Mouse (Mus musculus): Measurements from ENCODE around the gene Palm. TPM values are rescaled to one million over a fixed set of nuclear protein-coding genes. Genes with fewer than 3 reads are reported as not detected.
"Not testable (repeated sequence)": the region's sequence is repeated elsewhere in the genome, so short reads cannot be mapped to it uniquely, and the experiment has no call there.

Gene Palm
- polyA plus RNA-seq, 1 experiment from 2014 or later = 66.6 TPM

- no peak for ATAC-seq (replicated peaks; ENCODE audit: insufficient number of reproducible peaks, low FRiP score, low TSS enrichment)
- Histone ChIP-seq H3K27ac (ENCODE audit: low read depth, low read length) (no peak overlapping the region), H3K4me1 (ENCODE audit: control insufficient read depth, insufficient read depth, low read length) (peaks cover 7% of the 10 kb centered on the region; the same call in 1 of the 2 replicates), H3K4me2 (no peak overlapping the region), H3K27me3 (ENCODE audit: control insufficient read depth, insufficient read depth, low read length) (no peaks in the 10 kb centered on the region), H3K9ac (ENCODE audit: low read depth, low read length) (no peak overlapping the region), H3K4me3 (ENCODE audit: low read depth, low read length) (no peak overlapping the region), H3K9me3 (replicated peaks; ENCODE audit: control insufficient read depth, low read length) (no peaks in the 10 kb centered on the region), H3K36me3 (ENCODE audit: control insufficient read depth, insufficient read depth, low read length) (peaks cover 25% of the 10 kb centered on the region)
- WGBS (ENCODE audit: insufficient replicate concordance) = 80% methylated on average over 3 of the region's 3 CpGs
Observed at GRCm38 (mm10) chr10:79755854-79756253, 37.5 kb upstream of the Palm start.

- peaks cover 33% of the 10 kb centered on the region for H3K36me3 ChIP-seq (ENCODE audit: control insufficient read depth, insufficient read depth, low read length)
- 87% methylated on average over 24 of the region's 24 CpGs for WGBS (ENCODE audit: insufficient replicate concordance)
- no peak overlapping the region for H3K27ac ChIP-seq (ENCODE audit: low read depth, low read length)
- H3K27me3 ChIP-seq (ENCODE audit: control insufficient read depth, insufficient read depth, low read length) = no peaks in the 10 kb centered on the region
- ATAC-seq (replicated peaks; ENCODE audit: insufficient number of reproducible peaks, low FRiP score, low TSS enrichment) = no peak
- H3K4me3 ChIP-seq (ENCODE audit: low read depth, low read length) = no peak overlapping the region
- H3K9ac ChIP-seq (ENCODE audit: low read depth, low read length) = no peak overlapping the region
- no peak overlapping the region for H3K4me2 ChIP-seq
- H3K9me3 ChIP-seq (replicated peaks; ENCODE audit: control insufficient read depth, low read length) = no peaks in the 10 kb centered on the region
- H3K4me1 ChIP-seq (ENCODE audit: control insufficient read depth, insufficient read depth, low read length) = peaks cover 7% of the 10 kb centered on the region; the same call in 1 of the 2 replicates
Observed at GRCm38 (mm10) chr10:79756660-79757059, 36.7 kb upstream of the Palm start.

GRCm38 (mm10) chr10:79759675-79760074 is 33.7 kb upstream of the Palm start:
- H3K36me3 ChIP-seq (ENCODE audit: control insufficient read depth, insufficient read depth, low read length) = peaks cover 40% of the 10 kb centered on the region
- H3K27ac ChIP-seq (ENCODE audit: low read depth, low read length); H3K4me3 ChIP-seq (ENCODE audit: low read depth, low read length); H3K9ac ChIP-seq (ENCODE audit: low read depth, low read length); H3K4me2 ChIP-seq; ATAC-seq (replicated peaks; ENCODE audit: insufficient number of reproducible peaks, low FRiP score, low TSS enrichment); H3K27me3 ChIP-seq (ENCODE audit: control insufficient read depth, insufficient read depth, low read length); H3K9me3 ChIP-seq (replicated peaks; ENCODE audit: control insufficient read depth, low read length): not testable (repeated sequence)
- WGBS (ENCODE audit: insufficient replicate concordance) = 88% methylated on average over 1 of the region's 1 CpGs
- H3K4me1 ChIP-seq (ENCODE audit: control insufficient read depth, insufficient read depth, low read length) = peaks cover 23% of the 10 kb centered on the region

GRCm38 (mm10) chr10:79760603-79761143 is 32.7 kb upstream of the Palm start:
- peaks cover 26% of the 10 kb centered on the region for H3K4me1 ChIP-seq (ENCODE audit: control insufficient read depth, insufficient read depth, low read length)
- H3K27me3 ChIP-seq (ENCODE audit: control insufficient read depth, insufficient read depth, low read length) = no peaks in the 10 kb centered on the region
- peaks cover 40% of the 10 kb centered on the region for H3K36me3 ChIP-seq (ENCODE audit: control insufficient read depth, insufficient read depth, low read length)
- H3K27ac ChIP-seq (ENCODE audit: low read depth, low read length) = no peak overlapping the region
- H3K9ac ChIP-seq (ENCODE audit: low read depth, low read length) = no peak overlapping the region
- ATAC-seq (replicated peaks; ENCODE audit: insufficient number of reproducible peaks, low FRiP score, low TSS enrichment) = no peak
- no peak overlapping the region for H3K4me3 ChIP-seq (ENCODE audit: low read depth, low read length)
- 89% methylated on average over 11 of the region's 11 CpGs for WGBS (ENCODE audit: insufficient replicate concordance)
- no peak overlapping the region for H3K4me2 ChIP-seq
- H3K9me3 ChIP-seq (replicated peaks; ENCODE audit: control insufficient read depth, low read length) = no peaks in the 10 kb centered on the region

GRCm38 (mm10) chr10:79762875-79763274 is 30.5 kb upstream of the Palm start:
- Histone ChIP-seq H3K4me3 (ENCODE audit: low read depth, low read length) (no peak overlapping the region), H3K4me2 (no peak overlapping the region), H3K9me3 (replicated peaks; ENCODE audit: control insufficient read depth, low read length) (no peaks in the 10 kb centered on the region), H3K4me1 (ENCODE audit: control insufficient read depth, insufficient read depth, low read length) (peaks cover 33% of the 10 kb centered on the region), H3K27ac (ENCODE audit: low read depth, low read length) (no peak overlapping the region), H3K36me3 (ENCODE audit: control insufficient read depth, insufficient read depth, low read length) (peaks cover 31% of the 10 kb centered on the region), H3K9ac (ENCODE audit: low read depth, low read length) (no peak overlapping the region), H3K27me3 (ENCODE audit: control insufficient read depth, insufficient read depth, low read length) (no peaks in the 10 kb centered on the region)
- 86% methylated on average over 3 of the region's 3 CpGs for WGBS (ENCODE audit: insufficient replicate concordance)
- ATAC-seq (replicated peaks; ENCODE audit: insufficient number of reproducible peaks, low FRiP score, low TSS enrichment) = no peak

GRCm38 (mm10) chr10:79764234-79764633 is 29.1 kb upstream of the Palm start:
- 77% methylated on average over 7 of the region's 7 CpGs for WGBS (ENCODE audit: insufficient replicate concordance)
- no peaks in the 10 kb centered on the region for H3K9me3 ChIP-seq (replicated peaks; ENCODE audit: control insufficient read depth, low read length)
- H3K36me3 ChIP-seq (ENCODE audit: control insufficient read depth, insufficient read depth, low read length) = peaks cover 21% of the 10 kb centered on the region
- H3K27me3 ChIP-seq (ENCODE audit: control insufficient read depth, insufficient read depth, low read length) = no peaks in the 10 kb centered on the region
- H3K27ac ChIP-seq (ENCODE audit: low read depth, low read length) = no peak overlapping the region
- peak overlapping the region; percentile 30; the same call in 1 of the 2 replicates for H3K9ac ChIP-seq (ENCODE audit: low read depth, low read length)
- H3K4me3 ChIP-seq (ENCODE audit: low read depth, low read length) = no peak overlapping the region
- peaks cover 35% of the 10 kb centered on the region for H3K4me1 ChIP-seq (ENCODE audit: control insufficient read depth, insufficient read depth, low read length)
- ATAC-seq (replicated peaks; ENCODE audit: insufficient number of reproducible peaks, low FRiP score, low TSS enrichment) = no peak
- H3K4me2 ChIP-seq = no peak overlapping the region

- H3K36me3 ChIP-seq (ENCODE audit: control insufficient read depth, insufficient read depth, low read length) = peaks cover 20% of the 10 kb centered on the region
- WGBS (ENCODE audit: insufficient replicate concordance) = 85% methylated on average over 2 of the region's 2 CpGs
- no peak for ATAC-seq (replicated peaks; ENCODE audit: insufficient number of reproducible peaks, low FRiP score, low TSS enrichment)
- H3K4me2 ChIP-seq = peak overlapping the region; percentile 96
- no peaks in the 10 kb centered on the region for H3K27me3 ChIP-seq (ENCODE audit: control insufficient read depth, insufficient read depth, low read length)
- H3K4me3 ChIP-seq (ENCODE audit: low read depth, low read length) = peak overlapping the region; percentile 92
- H3K9ac ChIP-seq (ENCODE audit: low read depth, low read length) = peak overlapping the region; percentile 92; the same call in 1 of the 2 replicates
- no peaks in the 10 kb centered on the region for H3K9me3 ChIP-seq (replicated peaks; ENCODE audit: control insufficient read depth, low read length)
- peaks cover 35% of the 10 kb centered on the region for H3K4me1 ChIP-seq (ENCODE audit: control insufficient read depth, insufficient read depth, low read length)
- no peak overlapping the region for H3K27ac ChIP-seq (ENCODE audit: low read depth, low read length)
Observed at GRCm38 (mm10) chr10:79765228-79765745, 28.1 kb upstream of the Palm start.

GRCm38 (mm10) chr10:79766001-79766507 is 27.3 kb upstream of the Palm start:
- H3K9ac ChIP-seq (ENCODE audit: low read depth, low read length) = peak overlapping the region; percentile 92
- ATAC-seq (replicated peaks; ENCODE audit: insufficient number of reproducible peaks, low FRiP score, low TSS enrichment) = no peak; the same call in 1 of the 2 replicates

More at GRCm38 (mm10) chr10:79766001-79766507, 27.3 kb upstream of the Palm start:
- Histone ChIP-seq H3K4me3 (ENCODE audit: low read depth, low read length) (peak overlapping the region; percentile 92), H3K9me3 (replicated peaks; ENCODE audit: control insufficient read depth, low read length) (no peaks in the 10 kb centered on the region), H3K4me1 (ENCODE audit: control insufficient read depth, insufficient read depth, low read length) (peaks cover 35% of the 10 kb centered on the region), H3K4me2 (peak overlapping the region; percentile 96), H3K36me3 (ENCODE audit: control insufficient read depth, insufficient read depth, low read length) (peaks cover 14% of the 10 kb centered on the region), H3K27me3 (ENCODE audit: control insufficient read depth, insufficient read depth, low read length) (peaks cover 3% of the 10 kb centered on the region; the same call in 1 of the 2 replicates), H3K27ac (ENCODE audit: low read depth, low read length) (peak overlapping the region; percentile 92)
- WGBS (ENCODE audit: insufficient replicate concordance) = 6% methylated on average over 16 of the region's 16 CpGs

Data from heart, embryonic 11.5 days (tissue).